Mouse (Mus musculus) effector memory CD4-positive, alpha-beta T cell, adult 7 months (primary cell): ENCODE results near the gene Gm9736. TPM values are rescaled to one million over a fixed set of nuclear protein-coding genes. Genes with fewer than 3 reads are reported as not detected.

ENCODE experiments used
- polyA plus RNA-seq: library from polyadenylated mRNA; unstranded; fragments of 100-300 nt; shearing (Covaris generic); gene quantifications from one replicate; pipeline ENCODE4 v1.2.1, GENCODE M21; 2017

Gene Gm9736
- polyA plus RNA-seq, result not detected

DNA sequence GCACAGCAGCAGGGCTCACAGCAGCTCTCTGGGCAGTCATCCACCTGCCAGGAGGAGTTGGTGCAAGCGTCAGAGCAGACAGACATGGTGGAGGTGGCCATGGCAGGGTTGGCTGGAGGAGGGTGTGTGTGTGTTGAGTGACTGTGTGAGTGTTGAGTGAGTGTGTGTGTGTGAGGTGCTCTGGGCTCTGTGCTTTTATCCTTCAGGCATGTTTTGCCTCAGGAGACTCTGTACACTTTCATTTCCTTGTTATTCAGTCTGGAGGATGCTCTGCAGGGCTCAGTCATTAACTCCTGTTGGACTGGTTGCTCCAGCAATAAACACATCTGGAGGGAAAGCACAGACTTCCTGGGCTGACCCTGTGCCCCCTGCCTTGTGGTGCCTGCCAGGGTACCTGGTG lies at the start of gene Gm9736:
TSS of gene Gm9736 (minus strand) at position 101 of the 400 bp plus-strand sequence.

DNA sequence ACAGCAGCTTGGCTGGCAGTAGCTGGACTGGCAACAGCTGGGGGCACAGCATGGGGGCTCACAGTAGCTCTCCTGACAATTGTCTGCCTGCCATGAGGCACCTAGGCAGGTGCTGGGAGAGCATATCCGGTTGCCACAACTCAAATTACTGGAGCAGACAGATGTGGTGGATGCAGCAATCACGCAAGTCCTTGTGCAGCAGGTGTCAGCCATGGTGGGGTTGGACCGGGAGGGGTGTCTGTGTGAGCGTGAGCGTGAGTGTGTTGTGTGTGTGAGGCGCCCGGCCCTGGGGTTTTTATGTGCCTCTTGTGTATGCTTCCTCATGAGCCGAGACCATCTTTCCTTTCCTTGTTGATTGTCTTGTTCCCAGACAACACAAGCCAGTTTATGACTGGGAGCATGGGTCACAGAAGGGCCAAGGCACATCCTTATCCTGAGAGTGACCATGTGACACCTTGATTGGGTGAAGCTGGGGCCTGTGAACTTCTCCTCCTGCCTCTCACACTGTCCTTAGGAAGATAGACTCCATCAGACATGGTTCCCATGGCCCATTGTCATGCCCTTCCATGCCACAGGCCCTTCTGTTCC lies 47.9 kb upstream of the Gm9736 start, which contains the start of gene Gm19668:
TSS of gene Gm19668 (minus strand) at position 213 of the 588 bp plus-strand sequence.

DNA sequence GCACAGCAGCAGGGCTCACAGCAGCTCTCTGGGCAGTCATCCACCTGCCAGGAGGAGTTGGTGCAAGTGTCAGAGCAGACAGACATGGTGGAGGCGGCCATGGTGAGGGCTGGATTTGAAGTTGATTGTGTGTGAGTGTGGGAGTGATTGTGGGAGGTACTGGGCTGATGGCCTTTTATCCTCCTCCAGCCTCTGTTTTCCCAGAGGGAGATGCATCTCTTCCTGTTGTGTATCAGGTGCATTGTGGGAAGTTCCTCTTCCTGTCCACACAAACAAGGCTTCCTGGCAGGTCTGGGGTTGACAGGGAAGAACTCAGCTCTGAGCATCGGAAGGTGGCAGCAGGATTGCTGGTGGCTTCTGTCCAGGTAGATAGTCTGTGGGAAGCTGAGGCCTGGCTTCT lies 43.8 kb upstream of the Gm9736 start, which contains the start of gene Gm9639:
TSS of gene Gm9639 (minus strand) at position 101 of the 400 bp plus-strand sequence.

DNA sequence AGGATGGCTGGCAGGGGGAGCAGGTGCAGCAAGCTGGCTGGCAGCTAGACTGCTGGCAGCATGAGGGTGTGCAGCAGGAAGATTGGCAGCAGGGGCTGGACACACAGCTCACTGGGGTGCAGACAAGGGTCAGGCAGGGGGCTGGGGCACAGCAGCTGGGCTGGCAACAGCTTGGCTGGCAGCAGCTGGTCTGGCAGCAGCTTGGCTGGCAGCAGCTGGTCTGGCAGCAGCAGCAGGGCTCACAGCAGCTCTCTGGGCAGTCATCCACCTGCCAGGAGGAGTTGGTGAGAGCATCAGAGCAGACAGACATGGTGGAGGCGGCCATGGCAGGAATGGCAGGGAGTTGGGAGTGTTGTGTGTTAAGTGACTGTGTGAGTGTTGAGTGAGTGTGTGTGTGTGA lies 36.7 kb upstream of the Gm9736 start, which contains the start of gene Gm7137:
TSS of gene Gm7137 (minus strand) at position 325 of the 400 bp plus-strand sequence.

DNA sequence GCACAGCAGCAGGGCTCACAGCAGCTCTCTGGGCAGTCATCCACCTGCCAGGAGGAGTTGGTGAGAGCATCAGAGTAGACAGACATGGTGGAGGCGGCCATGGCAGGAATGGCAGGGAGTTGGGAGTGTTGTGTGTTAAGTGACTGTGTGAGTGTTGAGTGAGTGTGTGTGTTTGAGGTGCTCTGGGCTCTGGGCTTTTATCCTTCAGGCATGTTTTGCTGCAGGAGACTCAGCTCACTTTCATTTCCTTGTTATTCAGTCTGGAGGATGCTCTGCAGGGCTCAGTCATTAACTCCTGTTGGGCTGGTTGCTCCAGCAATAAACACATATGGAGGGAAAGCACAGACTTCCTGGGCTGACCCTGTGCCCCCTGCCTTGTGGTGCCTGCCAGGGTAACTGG lies 31.3 kb upstream of the Gm9736 start, which contains the start of gene Gm3250:
TSS of gene Gm3250 (minus strand) at position 101 of the 400 bp plus-strand sequence.

DNA sequence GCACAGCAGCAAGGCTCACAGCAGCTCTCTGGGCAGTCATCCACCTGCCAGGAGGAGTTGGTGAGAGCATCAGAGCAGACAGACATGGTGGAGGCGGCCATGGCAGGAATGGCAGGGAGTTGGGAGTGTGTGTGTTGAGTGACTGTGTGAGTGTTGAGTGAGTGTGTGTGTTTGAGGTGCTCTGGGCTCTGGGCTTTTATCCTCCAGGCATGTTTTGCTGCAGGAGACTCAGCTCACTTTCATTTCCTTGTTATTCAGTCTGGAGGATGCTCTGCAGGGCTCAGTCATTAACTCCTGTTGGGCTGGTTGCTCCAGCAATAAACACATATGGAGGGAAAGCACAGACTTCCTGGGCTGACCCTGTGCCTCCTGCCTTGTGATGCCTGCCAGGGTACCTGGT lies 25.7 kb upstream of the Gm9736 start, which contains the start of gene Gm7138:
TSS of gene Gm7138 (minus strand) at position 101 of the 400 bp plus-strand sequence.

DNA sequence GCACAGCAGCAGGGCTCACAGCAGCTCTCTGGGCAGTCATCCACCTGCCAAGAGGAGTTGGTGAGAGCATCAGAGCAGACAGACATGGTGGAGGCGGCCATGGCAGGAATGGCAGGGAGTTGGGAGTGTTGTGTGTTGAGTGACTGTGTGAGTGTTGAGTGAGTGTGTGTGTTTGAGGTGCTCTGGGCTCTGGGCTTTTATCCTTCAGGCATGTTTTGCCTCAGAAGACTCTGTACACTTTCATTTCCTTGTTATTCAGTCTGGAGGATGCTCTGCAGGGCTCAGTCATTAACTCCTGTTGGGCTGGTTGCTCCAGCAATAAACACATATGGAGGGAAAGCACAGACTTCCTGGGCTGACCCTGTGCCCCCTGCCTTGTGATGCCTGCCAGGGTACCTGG lies 20.1 kb upstream of the Gm9736 start, which contains the start of gene Gm3238:
TSS of gene Gm3238 (minus strand) at position 101 of the 400 bp plus-strand sequence.

DNA sequence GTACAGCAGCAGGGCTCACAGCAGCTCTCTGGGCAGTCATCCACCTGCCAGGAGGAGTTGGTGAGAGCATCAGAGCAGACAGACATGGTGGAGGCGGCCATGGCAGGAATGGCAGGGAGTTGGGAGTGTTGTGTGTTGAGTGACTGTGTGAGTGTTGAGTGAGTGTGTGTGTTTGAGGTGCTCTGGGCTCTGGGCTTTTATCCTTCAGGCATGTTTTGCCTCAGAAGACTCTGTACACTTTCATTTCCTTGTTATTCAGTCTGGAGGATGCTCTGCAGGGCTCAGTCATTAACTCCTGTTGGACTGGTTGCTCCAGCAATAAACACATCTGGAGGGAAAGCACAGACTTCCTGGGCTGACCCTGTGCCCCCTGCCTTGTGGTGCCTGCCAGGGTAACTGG lies 8.4 kb upstream of the Gm9736 start, which contains the start of gene Gm3233:
TSS of gene Gm3233 (minus strand) at position 101 of the 400 bp plus-strand sequence.

DNA sequence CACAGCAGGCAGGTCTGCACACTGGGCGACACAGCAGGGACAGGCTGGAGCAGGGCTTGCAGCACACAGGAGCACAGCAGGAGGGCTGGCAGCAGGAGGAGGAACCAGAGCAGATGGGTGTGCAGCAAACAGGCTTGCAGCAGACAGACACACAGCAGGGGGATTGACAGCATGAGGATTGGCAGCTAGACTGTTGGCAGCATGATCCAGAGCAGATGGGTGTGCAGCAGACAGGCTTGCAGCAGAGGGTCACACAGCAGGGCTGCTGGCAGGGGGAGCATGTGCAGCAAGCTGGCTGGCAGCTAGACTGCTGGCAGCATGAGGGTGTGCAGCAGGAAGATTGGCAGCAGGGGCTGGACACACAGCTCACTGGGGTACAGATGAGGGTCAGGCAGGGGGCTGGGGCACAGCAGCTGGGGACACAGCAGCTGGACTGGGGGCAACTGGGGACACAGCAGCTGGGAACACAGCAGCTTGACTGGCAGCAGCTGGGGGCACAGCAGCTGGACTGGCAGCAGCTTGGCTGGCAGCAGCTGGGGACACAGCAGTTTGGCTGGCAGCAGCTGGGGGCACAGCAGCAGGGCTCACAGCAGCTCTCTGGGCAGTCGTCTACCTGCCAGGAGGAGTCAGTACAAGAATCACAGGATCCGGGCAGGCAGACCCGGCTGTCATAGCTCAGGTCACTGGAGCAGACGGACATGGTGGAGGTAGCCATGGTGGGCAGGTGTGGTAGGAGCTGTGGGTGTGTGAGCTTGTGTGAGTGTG lies 9.0 kb downstream of the Gm9736 start, which contains the start of gene Gm18596:
TSS of gene Gm18596 (minus strand) at position 715 of the 765 bp plus-strand sequence.

DNA sequence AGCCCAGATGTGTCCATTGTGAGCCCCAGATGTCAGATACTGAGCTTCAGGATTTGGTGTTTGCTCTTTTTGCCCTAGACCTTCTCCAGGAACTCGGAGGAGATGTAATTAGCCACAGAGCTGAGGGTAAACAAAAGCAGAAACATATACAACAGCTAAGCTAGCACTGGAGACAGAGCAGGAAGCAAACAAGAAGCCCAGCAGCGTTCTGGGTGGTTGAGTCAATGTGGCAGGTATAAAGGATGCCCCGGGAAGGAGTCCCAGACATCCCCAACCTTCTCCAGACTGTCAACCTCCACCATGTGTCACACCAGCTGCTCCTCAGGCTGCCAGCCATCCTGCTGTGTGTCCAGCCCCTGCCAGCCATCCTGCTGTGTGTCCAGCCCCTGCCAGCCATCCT lies 25.0 kb downstream of the Gm9736 start, which contains the start of gene Gm10100:
TSS of gene Gm10100 (plus strand) at position 301 of the 400 bp plus-strand sequence.

DNA sequence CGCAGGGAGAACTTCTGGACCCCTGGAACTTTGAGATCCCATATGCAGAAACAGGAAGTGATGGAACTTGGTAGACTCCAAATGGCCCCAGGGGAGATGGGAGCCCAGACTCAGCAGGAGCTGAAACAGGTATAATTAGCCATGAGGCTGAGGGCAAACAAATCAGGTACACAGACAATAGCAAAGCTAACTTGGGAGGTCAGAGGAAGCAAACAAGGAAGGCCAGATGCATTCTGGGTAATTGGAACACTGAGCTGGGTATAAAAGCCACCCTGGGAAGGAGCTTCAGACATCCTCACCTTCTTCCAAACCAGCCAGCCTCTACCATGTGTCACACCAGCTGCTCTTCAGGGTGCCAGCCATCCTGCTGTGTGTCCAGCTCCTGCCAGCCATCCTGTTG lies 30.9 kb downstream of the Gm9736 start, which contains the start of gene Krtap12-1:
TSS of gene Krtap12-1 (plus strand) at position 301 of the 400 bp plus-strand sequence.

DNA sequence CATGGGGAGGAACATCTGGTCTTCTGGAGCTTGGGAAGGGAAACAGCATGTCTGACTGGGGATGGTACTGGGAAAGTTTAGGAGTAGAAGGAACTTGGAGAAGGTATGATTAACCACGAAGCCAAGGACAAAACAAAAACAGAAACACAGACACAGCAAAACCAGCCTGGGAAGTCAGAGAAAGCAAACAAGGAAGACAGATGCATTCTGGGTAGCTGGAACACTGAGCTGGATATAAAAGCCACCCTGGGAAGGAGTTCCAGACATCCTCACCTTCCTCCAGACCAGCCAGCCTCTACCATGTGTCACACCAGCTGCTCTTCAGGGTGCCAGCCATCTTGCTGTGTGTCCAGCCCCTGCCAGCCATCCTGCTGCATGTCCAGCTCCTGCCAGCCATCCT lies 35.6 kb downstream of the Gm9736 start, which contains the start of gene Gm10142:
TSS of gene Gm10142 (plus strand) at position 301 of the 400 bp plus-strand sequence.

DNA sequence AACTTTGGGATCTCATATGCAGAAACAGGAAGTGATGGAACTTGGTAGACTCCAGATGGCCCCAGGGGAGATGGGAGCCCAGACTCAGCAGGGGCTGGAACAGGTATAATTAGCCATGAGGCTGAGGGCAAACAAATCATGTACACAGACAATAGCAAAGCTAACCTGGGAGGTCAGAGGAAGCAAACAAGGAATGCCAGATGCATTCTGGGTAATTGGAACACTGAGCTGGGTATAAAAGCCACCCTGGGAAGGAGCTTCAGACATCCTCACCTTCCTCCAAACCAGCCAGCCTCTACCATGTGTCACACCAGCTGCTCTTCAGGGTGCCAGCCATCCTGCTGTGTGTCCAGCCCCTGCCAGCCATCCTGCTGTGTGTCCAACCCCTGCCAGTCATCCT lies 40.0 kb downstream of the Gm9736 start, which contains the start of gene Gm10024:
TSS of gene Gm10024 (plus strand) at position 301 of the 400 bp plus-strand sequence.

DNA sequence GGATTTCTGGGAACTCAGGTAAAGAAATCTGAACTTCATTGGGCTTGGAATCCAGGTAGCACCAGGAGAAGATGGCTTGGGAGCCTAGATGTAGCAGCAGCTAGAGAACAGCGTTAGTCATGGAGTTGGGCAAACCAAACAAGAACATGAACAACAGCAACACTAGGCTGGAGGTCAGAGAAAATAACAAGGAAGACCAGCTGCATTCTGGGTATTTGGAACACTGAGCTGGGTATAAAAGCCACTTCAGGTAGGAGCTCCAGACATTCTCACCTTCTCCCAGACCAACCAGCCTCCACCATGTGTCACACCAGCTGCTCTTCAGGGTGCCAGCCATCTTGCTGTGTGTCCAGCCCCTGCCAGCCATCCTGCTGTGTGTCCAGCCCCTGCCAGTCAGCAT lies 44.8 kb downstream of the Gm9736 start, which contains the start of gene Gm10272:
TSS of gene Gm10272 (plus strand) at position 301 of the 400 bp plus-strand sequence.

Other genes with a start within 250 kb of the Gm9736 start
- gene Fam207a, start 235.6 kb downstream of the Gm9736 start, polyA plus RNA-seq, result 27.1 TPM
- gene Itgb2, start 221.1 kb downstream of the Gm9736 start, polyA plus RNA-seq, result 617 TPM
- gene Pttg1ip, start 169.6 kb downstream of the Gm9736 start, polyA plus RNA-seq, result 91.7 TPM
- 96.7 TPM for gene Sumo3, start 145.3 kb downstream of the Gm9736 start, polyA plus RNA-seq
- not detected for gene Gm49325, start 145.2 kb downstream of the Gm9736 start, polyA plus RNA-seq
- gene Ube2g2, start 129.1 kb downstream of the Gm9736 start, polyA plus RNA-seq, result 65.3 TPM
- gene Tspear, start 64.8 kb downstream of the Gm9736 start, polyA plus RNA-seq, result 0.37 TPM
- gene Gm19402, start 60.6 kb downstream of the Gm9736 start, polyA plus RNA-seq, result not detected
- not detected for gene Gm9508, start 54.1 kb downstream of the Gm9736 start, polyA plus RNA-seq
- not detected for gene Gm10272, start 44.7 kb downstream of the Gm9736 start, polyA plus RNA-seq
- gene Gm10024, start 39.9 kb downstream of the Gm9736 start, polyA plus RNA-seq, result not detected
- not detected for gene Gm10142, start 35.5 kb downstream of the Gm9736 start, polyA plus RNA-seq
- gene Krtap12-1, start 30.8 kb downstream of the Gm9736 start, polyA plus RNA-seq, result not detected
- gene Gm10100, start 24.9 kb downstream of the Gm9736 start, polyA plus RNA-seq, result not detected
- not detected for gene Gm18596, start 8.7 kb downstream of the Gm9736 start, polyA plus RNA-seq
- gene Gm3233, start 8.3 kb upstream of the Gm9736 start, polyA plus RNA-seq, result not detected
- gene Gm3238, start 20.0 kb upstream of the Gm9736 start, polyA plus RNA-seq, result not detected
- not detected for gene Gm7138, start 25.6 kb upstream of the Gm9736 start, polyA plus RNA-seq
- not detected for gene Gm3250, start 31.2 kb upstream of the Gm9736 start, polyA plus RNA-seq
- gene Gm7137, start 36.8 kb upstream of the Gm9736 start, polyA plus RNA-seq, result not detected
- gene Gm9639, start 43.7 kb upstream of the Gm9736 start, polyA plus RNA-seq, result not detected
- gene Gm19668, start 47.8 kb upstream of the Gm9736 start, polyA plus RNA-seq, result not detected
- gene Gm9507, start 60.5 kb upstream of the Gm9736 start, polyA plus RNA-seq, result not detected
- gene Gm2696, start 63.3 kb upstream of the Gm9736 start, polyA plus RNA-seq, result not detected
- not detected for gene Krtap10-4, start 75.7 kb upstream of the Gm9736 start, polyA plus RNA-seq
- not detected for gene Krtap10-10, start 84.6 kb upstream of the Gm9736 start, polyA plus RNA-seq
- not detected for gene Gm36176, start 95.4 kb upstream of the Gm9736 start, polyA plus RNA-seq
- not detected for gene Gm10318, start 101.5 kb upstream of the Gm9736 start, polyA plus RNA-seq
- gene Gm3285, start 110.6 kb upstream of the Gm9736 start, polyA plus RNA-seq, result not detected
- 0.32 TPM for gene Lrrc3, start 151.2 kb upstream of the Gm9736 start, polyA plus RNA-seq
- gene Trpm2, start 219.2 kb upstream of the Gm9736 start, polyA plus RNA-seq, result 1.1 TPM
- 11.6 TPM for gene 1810043G02Rik, start 227.2 kb upstream of the Gm9736 start, polyA plus RNA-seq